Mouse (Mus musculus) activated CD4-positive, CD25-positive, alpha-beta regulatory T cell, adult 4 months (primary cell): ENCODE results near the gene Tmod2. TPM values are rescaled to one million over a fixed set of nuclear protein-coding genes. Genes with fewer than 3 reads are reported as not detected.

Experiments
- ATAC-seq: one replicate; pipeline ENCODE4 v1.8.0; 2017
- polyA plus RNA-seq, 2 experiments: library from polyadenylated mRNA; unstranded; fragments of 100-300 nt; shearing (Covaris generic); gene quantifications; one replicate each; pipeline ENCODE4 v1.2.1; 2017

Gene Tmod2
- polyA plus RNA-seq, 2 experiments from 2014 or later, result not detected

DNA sequence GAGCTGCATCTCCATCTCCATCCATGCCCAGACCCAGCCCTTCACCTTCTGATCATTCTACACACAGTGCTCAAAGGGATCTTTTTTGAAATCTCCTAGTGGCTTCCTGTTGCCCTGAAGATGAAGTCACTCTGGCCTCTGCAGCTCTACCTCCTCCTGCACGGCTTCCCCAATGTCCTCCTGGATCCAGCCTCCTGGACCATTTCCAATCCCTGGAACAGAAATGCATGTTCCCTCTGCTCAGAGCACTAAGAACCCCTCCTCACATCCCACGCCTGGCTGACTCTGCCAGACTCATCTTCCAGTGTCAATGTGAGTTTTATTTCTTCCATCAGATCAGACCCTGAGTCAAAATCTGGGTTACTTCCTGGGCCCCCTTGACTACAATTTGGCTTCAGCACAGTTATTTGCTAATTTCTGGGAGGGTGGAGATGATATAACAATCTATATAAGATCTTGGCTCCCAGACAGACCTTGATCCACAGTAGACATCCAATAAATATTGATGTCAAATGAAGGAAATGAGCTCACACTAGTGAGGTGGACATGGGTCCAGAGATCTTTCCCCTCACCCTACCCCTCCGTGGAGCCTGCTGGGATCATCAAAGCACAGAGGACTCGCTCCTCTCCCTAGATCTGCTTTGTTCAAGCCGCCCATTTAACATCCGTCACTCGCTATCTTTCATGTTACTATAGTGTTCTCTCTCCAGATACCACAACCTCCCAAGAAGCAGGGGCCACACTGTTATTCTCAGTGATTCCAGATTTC lies 10.8 kb downstream of the Tmod2 start:
- ATAC-seq, result no peak

DNA sequence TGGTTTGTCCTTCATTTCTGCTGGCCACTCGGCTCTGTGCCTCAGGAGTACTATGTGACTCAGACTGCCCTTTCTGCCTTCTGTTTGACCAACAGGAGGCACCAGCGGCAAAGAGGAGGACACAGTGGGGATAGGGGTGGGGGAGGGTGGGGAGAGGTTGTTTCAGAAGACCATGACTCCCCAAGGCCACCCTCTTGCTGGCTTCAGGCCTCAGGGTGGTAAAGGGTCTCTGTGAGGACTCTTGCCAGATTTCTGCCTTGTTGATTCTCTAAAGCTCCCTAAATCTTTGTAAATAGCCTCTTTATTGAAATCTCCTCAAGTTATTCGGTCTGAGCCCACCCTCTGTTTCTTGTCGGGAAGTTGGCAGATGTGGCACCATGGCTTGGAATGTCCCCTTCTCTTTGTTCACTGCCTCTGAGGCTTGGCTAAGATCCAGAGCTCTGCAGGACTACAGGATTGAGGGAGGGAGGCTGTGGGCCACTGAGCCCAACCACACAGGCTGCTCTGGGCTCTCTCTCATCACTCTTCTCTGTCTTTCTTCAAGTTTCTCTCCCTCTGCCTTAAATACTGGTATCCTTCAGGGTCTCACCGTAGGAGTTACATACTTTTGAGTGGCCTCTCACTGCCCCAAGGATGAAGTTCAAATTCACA lies 11.8 kb downstream of the Tmod2 start:
- no peak for ATAC-seq

DNA sequence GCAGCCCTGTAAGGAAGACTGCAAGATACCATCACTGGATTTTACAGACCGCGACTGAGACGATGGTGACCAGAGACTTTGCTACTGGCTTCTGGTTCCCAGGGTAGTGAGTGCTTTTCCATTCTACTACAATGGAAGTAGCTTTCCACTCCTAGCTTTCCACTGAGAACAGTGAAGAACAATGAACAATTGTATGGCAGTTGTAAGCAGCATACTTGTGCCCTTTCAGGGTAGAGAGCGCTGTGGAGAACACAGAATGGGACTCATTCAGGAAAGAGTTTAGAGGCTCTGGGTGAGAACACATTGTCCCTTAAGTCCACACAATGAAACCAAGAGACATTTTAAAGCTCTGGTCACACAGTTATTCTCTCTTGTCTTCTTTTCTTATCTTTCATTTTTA lies 13.5 kb downstream of the Tmod2 start:
- no peak for ATAC-seq

- ATAC-seq, result no peak
Observed at GRCm38 (mm10) chr9:75597036-75597435, 14.1 kb downstream of the Tmod2 start.

GRCm38 (mm10) chr9:75593481-75593880 lies 17.6 kb downstream of the Tmod2 start:
- ATAC-seq, result no peak

GRCm38 (mm10) chr9:75589850-75590790 lies 21.0 kb downstream of the Tmod2 start:
- ATAC-seq, result no peak

GRCm38 (mm10) chr9:75581694-75582350 lies 29.3 kb downstream of the Tmod2 start:
- peak; percentile 36 for ATAC-seq

GRCm38 (mm10) chr9:75579321-75579720 lies 31.8 kb downstream of the Tmod2 start:
- ATAC-seq, result no peak

DNA sequence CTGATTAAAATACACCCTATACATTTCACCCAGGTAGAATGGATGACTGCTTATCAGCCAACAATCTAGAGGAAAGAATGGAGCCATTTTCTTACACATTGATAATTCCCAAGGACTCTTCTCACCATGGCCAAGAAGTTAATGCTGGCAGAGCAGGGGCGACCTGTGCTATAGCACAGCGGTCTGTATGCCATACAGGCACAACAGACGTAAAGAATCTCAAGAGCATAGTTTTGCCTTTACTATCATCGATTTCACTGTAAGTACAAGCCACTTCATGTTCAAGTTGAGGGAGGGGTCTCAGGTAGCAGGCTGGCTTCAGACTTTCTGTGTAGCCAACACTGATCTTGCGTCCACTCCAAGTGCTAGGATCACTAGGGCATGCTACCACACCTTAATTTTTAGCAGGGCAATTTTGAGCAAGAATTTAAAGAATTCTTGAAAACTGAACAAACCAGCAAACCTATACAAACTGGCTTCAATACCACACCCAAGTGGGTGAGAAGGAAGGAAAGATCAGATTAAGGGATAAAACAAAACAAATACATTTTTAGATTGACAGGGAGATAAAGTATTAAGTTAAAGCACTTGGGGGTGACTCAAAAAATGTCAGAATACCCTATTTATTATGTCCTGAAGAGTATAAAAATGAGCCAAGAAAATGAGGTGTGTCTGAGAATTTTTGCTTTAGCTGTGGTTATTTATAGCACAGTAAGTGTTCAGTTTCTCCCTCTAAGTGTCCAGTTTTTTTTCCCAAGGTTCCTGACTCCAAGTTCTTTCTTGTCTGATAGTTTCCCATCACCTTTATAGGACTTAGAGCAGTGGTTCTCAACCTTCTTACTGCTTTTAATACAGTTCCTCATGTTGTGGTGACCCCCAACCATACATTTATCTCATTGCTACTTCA lies 39.8 kb downstream of the Tmod2 start:
- no peak for ATAC-seq

- no peak for ATAC-seq
Observed at GRCm38 (mm10) chr9:75568399-75568798, 42.7 kb downstream of the Tmod2 start.

DNA sequence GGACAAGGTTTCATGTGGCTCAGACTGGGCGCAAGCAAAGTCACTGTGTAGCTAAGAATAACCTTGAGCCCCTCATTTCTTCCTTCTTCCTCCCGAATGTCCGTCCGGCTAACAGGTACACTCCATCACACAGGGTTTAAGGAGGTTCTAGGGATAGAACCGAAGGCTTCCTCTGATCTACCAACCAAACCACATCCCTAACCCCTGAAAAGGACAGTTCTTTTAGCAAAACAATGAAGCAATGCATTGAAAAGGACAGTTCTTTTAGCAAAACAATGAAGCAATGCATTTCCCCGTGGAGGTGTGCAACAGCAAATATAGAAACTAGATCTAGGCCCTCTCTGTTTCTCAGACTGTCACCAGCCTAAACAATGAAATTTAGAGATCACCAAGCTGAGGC lies 46.2 kb downstream of the Tmod2 start:
- no peak for ATAC-seq

DNA sequence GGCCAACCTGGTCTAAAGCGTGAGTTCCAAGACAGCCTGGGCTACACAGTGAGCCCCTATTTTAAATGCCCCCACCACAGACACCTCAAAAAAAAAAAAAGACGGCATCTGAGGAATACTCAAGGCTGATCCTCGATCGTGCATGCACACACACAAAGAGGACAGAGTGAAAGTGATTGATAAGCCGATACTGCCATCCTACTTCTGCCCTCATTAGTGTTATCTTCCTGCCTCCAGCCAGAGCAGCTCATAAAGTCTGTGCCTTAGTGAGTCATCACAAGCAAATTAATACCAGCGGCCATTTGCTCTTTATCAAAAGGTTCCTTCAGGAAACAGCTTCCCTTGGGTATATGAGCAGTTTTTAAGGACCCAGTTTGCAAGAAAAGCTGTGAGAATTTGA lies 47.5 kb downstream of the Tmod2 start:
- no peak for ATAC-seq

DNA sequence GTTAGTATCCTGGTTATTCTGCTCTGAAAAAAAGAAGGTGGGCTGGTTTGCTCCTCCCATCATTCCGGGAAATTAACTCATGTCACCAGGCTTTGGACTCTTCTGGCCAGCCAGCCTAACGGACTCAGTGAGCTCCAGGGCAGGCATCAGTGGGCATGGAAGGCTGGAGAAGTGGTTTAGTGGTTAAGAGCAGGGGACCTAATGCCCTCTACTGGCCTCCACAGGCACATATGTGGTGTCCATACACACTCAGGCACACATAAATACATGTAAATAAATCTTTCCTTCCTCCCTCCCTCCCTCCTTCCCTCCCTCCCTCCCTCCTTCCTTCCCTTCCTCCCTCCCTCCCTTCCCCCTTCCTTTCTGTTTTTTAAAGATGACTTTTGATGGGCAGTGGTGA lies 47.9 kb downstream of the Tmod2 start:
- no peak for ATAC-seq

DNA sequence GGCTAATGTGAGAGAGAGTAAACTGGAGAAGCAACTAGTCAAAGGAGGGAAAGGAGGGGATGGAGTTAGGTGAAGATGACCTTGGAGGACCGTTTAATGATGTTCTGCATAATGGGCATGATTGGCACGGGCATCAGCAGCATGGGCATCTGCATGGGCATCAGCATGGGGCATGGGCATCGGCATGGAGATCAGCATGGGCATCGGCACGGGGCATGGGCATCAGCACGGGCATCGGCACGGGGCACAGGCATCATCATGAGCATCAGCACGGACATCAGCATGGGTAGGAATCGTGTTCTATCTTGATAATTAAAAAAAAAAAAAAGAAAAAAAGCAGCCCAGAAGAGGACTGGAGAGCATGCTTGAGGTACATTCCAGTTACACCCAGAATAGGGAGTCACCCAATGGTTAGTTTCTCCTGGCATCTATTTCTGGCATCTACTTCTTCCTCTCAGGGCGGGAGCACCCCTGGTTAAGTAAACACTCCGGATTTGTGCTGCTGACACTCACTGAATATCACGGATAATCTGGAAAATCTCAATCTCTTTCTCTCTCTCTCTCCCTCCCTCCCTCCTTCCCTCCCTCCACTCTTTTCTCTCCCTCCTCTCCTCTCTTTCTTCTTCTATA lies 50.0 kb downstream of the Tmod2 start:
- no peak for ATAC-seq

- ATAC-seq, result no peak
Observed at GRCm38 (mm10) chr9:75560353-75560752, 50.8 kb downstream of the Tmod2 start.

GRCm38 (mm10) chr9:75559512-75560012 lies 51.6 kb downstream of the Tmod2 start, which contains the start of gene Tmod3:
Gene Tmod3 (minus strand): TSS chr9:75559657.
- ATAC-seq, result peak; percentile 91

DNA sequence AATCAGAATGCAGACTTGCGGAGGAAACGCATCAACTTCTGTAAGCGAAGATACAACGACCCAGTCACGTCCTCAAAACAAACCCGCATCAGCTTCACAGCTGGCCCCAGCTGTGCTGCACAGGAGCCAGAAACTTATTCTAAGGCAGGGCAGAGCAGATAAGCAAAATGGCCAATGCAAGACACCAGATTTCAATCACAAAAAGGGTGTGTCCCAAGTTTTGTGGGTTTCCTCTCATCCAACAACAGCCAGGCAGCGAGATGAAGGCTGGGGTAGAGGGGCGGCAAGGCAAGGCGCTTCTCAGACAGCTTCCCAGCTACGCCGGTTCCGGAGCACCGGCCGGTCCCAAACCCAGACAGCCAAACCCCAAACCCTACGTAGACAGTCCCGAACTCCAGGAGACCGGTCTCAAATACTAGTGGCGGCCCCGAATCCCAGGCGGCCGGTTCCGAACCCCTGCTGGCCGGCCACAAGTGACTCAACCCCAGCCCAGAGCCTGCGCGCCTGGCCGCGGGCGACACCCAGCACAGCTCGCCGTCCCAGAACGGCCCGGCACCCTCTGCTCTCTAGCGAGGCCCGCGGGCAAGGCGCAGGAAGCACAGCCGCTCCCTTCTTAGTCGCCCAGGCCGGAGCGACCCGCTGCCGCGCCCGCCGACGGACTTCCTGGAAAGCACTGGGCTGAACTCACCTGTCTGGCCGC lies 52.2 kb downstream of the Tmod2 start:
- peak; percentile 55 for ATAC-seq

DNA sequence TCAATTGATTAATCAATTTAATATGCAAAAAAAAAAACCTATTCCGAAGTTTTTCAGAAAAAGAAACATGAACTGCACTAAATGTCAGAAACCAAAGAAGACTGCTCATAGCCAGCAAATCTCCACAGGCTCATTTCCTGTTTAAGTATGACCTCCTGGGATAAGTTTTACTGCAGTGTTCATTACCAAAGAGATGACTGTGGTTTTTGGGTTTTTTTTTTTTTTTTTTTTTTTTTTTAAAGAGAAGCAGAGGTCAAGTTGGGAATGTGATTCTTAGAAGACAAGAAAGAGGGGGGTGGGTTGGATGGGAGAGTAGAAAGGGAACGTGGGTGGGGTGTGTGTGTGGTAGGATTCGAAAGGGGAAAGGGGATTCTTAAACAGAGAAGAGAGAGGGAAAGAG lies 52.8 kb downstream of the Tmod2 start:
- no peak for ATAC-seq

DNA sequence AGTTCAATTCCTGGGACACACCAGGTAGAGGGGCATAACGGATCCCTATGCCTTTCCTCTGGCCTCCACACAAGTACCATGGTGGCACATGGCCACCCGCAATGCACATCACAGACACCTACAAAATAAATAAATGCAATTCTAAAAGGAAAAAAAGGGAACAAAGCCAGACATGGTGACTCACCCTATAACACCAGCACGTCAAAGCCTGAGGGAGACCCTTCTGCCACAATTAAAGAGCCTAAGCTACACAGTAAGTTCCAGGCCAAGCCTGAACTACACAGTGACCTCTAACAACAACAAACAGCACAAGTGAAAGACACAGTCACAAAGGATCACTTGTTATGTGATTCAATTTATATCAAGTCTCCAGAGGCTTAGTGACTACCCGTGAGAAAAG lies 57.4 kb downstream of the Tmod2 start:
- no peak for ATAC-seq

- no peak for ATAC-seq
Observed at GRCm38 (mm10) chr9:75551342-75551741, 59.8 kb downstream of the Tmod2 start.
